Mouse (Mus musculus) heart, embryonic 13.5 days (tissue): ENCODE data around the gene 2510009E07Rik. TPM values are rescaled to one million over a fixed set of nuclear protein-coding genes. Genes with fewer than 3 reads are reported as not detected.

Experiments used
- ATAC-seq: fragments of 200-750 bp; cut with Nextera tagmentation; 2 replicates; pipeline ENCODE4 v1.8.0; 2017; ENCODE audit warnings: moderate TSS enrichment; ENCODE audit not compliant: insufficient number of reproducible peaks, low FRiP score, low TSS enrichment; ENCODE audit errors: extremely low read depth
- H3K27ac ChIP-seq: fragments of 300-500 bp; sonication (generic); replicated peaks from 2 replicates; pipeline ENCODE4 v1.5.1; 2015; ENCODE audit warnings: moderate library complexity, mild to moderate bottlenecking, inconsistent platforms
- H3K27me3 ChIP-seq: fragments of 300-500 bp; sonication (generic); replicated peaks from 2 replicates; pipeline ENCODE4 v1.6.1; 2015; ENCODE audit warnings: mild to moderate bottlenecking, inconsistent platforms
- H3K36me3 ChIP-seq: fragments of 300-500 bp; sonication (generic); 2 replicates; pipeline ENCODE4 v1.6.1; 2015; ENCODE audit warnings: mild to moderate bottlenecking, inconsistent platforms
- H3K4me1 ChIP-seq: fragments of 300-500 bp; sonication (generic); 2 replicates; pipeline ENCODE4 v1.6.1; 2015; ENCODE audit warnings: inconsistent platforms
- H3K4me2 ChIP-seq: fragments of 300-500 bp; sonication (generic); 2 replicates; pipeline ENCODE4 v1.6.1; 2015; ENCODE audit warnings: inconsistent platforms, mild to moderate bottlenecking, moderate library complexity
- H3K4me3 ChIP-seq: fragments of 300-500 bp; sonication (generic); 2 replicates; pipeline ENCODE4 v1.5.1; 2015; ENCODE audit warnings: moderate library complexity, mild to moderate bottlenecking, inconsistent platforms
- H3K9ac ChIP-seq: fragments of 300-500 bp; sonication (generic); 2 replicates; pipeline ENCODE4 v1.6.1; 2015; ENCODE audit warnings: inconsistent platforms, mild to moderate bottlenecking, moderate library complexity
- H3K9me3 ChIP-seq: fragments of 300-500 bp; sonication (generic); 2 replicates; pipeline ENCODE4 v1.6.1; 2016; ENCODE audit warnings: inconsistent platforms
- WGBS: fragments of 180-500 bp; shearing (Covaris S2); methylation state at CpG from one replicate; pipeline ENCODE4 v1.1.7; 2015; ENCODE audit warnings: mixed read lengths; 5-methylcytosine and 5-hydroxymethylcytosine counted together
- polyA plus RNA-seq: library from polyadenylated mRNA; unstranded; fragments of >200 nt; fragmentation: Nextera tagmentation; extraction: Ambion mirVana; gene quantifications from 2 replicates; pipeline ENCODE4 v1.2.1, GENCODE M21; 2015

The 2510009E07Rik gene
- polyA plus RNA-seq, 1 experiment from 2014 or later: 19.3 TPM

DNA sequence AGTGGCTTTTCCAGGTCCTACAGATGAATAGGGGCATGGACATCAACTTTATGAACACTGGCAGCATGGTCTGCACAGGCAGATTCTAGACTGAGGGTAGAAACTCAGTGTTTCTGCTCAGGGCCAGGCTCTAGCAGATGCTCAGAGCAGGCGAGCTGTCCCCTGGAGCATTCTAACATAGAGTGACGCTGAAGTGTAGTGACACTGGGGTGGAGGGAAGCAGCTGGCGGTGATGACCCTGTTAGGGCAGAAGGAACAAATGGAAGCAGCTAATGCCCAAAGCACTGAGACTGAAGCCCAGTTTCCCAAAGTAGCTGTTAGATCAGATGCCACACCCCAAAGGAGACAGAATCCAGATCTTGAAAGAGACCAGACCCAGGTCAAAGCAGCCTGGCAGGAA lies 48.0 kb downstream of the 2510009E07Rik start:
- no peak overlapping the region for H3K4me3 ChIP-seq
- no peaks in the 10 kb centered on the region for H3K9me3 ChIP-seq
- no peak for ATAC-seq
- no peak overlapping the region for H3K27ac ChIP-seq
- H3K4me1 ChIP-seq: peaks cover 52% of the 10 kb centered on the region
- WGBS: 65% methylated on average over 3 of the region's 3 CpGs
- H3K9ac ChIP-seq: no peak overlapping the region
- no peaks in the 10 kb centered on the region for H3K27me3 ChIP-seq
- H3K4me2 ChIP-seq: no peak overlapping the region
- peaks cover 41% of the 10 kb centered on the region for H3K36me3 ChIP-seq

GRCm38 (mm10) chr16:21645915-21646314 lies 48.5 kb downstream of the 2510009E07Rik start:
- no peaks in the 10 kb centered on the region for H3K9me3 ChIP-seq
- 66% methylated on average over 3 of the region's 3 CpGs for WGBS
- ATAC-seq: no peak
- peaks cover 57% of the 10 kb centered on the region for H3K4me1 ChIP-seq
- no peak overlapping the region for H3K27ac ChIP-seq
- H3K27me3 ChIP-seq: no peaks in the 10 kb centered on the region
- no peak overlapping the region for H3K4me2 ChIP-seq
- H3K4me3 ChIP-seq: no peak overlapping the region
- H3K36me3 ChIP-seq: peaks cover 41% of the 10 kb centered on the region
- H3K9ac ChIP-seq: no peak overlapping the region

- Histone ChIP-seq H3K27me3 (no peaks in the 10 kb centered on the region), H3K4me1 (peaks cover 62% of the 10 kb centered on the region), H3K36me3 (peaks cover 31% of the 10 kb centered on the region), H3K9me3 (no peaks in the 10 kb centered on the region), H3K4me3 (no peak overlapping the region), H3K9ac (peak overlapping the region; percentile 61), H3K4me2 (peak overlapping the region; percentile 38), H3K27ac (peak overlapping the region; percentile 53; the same call in 1 of the 2 replicates)
- WGBS: 70% methylated on average over 3 of the region's 3 CpGs
- ATAC-seq: no peak
Measured at GRCm38 (mm10) chr16:21644574-21644973, 49.9 kb downstream of the 2510009E07Rik start.

- Histone ChIP-seq H3K4me2 (peak overlapping the region; percentile 38), H3K9ac (peak overlapping the region; percentile 61), H3K4me1 (peaks cover 62% of the 10 kb centered on the region), H3K9me3 (no peaks in the 10 kb centered on the region), H3K27me3 (no peaks in the 10 kb centered on the region), H3K27ac (peak overlapping the region; percentile 53), H3K36me3 (peaks cover 31% of the 10 kb centered on the region), H3K4me3 (no peak overlapping the region)
- peak; percentile 20; the same call in 1 of the 2 replicates for ATAC-seq
- 33% methylated on average over 17 of the region's 17 CpGs for WGBS
Measured at GRCm38 (mm10) chr16:21644066-21644561, 50.4 kb downstream of the 2510009E07Rik start.

GRCm38 (mm10) chr16:21643621-21644041 lies 50.8 kb downstream of the 2510009E07Rik start:
- WGBS: 74% methylated on average over 2 of the region's 2 CpGs
- Histone ChIP-seq H3K9ac (peak overlapping the region; percentile 61), H3K4me3 (no peak overlapping the region), H3K36me3 (peaks cover 31% of the 10 kb centered on the region), H3K4me2 (peak overlapping the region; percentile 38), H3K4me1 (peaks cover 62% of the 10 kb centered on the region), H3K9me3 (no peaks in the 10 kb centered on the region), H3K27ac (peak overlapping the region; percentile 53), H3K27me3 (no peaks in the 10 kb centered on the region)
- no peak for ATAC-seq

DNA sequence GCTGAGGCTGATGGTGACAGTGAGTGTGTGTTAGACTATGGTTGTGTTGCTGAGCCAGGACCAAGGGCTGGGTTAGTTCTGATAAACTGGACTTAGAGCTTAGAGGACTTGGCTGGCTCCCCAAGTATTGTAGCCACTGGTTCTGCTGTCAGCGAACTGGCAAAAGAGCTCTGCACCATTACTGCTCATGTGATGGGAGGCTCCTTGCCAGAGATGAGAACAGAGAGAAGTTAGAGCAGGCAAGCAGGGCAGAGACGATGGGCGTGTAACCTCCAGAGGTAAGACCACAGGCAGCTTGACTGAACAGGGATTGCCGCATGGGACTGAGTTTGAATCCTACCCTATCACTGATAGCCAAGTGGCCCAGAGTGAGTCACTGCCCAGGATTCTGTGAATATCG lies 51.6 kb downstream of the 2510009E07Rik start:
- ATAC-seq: no peak
- Histone ChIP-seq H3K27ac (peak overlapping the region; percentile 57), H3K36me3 (peaks cover 26% of the 10 kb centered on the region), H3K4me3 (no peak overlapping the region), H3K4me2 (no peak overlapping the region), H3K27me3 (no peaks in the 10 kb centered on the region), H3K9me3 (no peaks in the 10 kb centered on the region), H3K9ac (no peak overlapping the region), H3K4me1 (peaks cover 62% of the 10 kb centered on the region)
- WGBS: 89% methylated on average over 5 of the region's 5 CpGs

DNA sequence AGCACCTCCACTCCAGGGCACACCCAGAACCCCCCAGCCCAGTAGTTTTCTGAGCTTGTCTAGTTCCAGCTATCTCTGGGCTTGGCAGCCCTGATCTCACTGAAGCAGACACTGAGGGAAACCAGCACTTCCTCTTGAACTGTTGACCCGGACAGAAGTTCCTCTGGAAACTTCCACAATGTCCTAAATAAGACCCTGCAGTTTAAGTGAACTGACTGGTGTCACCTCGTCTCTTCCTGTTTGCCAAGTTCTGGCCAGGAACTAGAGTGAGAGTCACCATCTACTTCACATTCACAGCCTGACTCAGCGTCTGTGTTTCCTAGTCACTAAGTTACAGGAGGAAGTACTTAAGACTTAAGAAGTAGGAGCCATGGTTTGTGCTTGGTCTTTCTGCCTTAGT lies 52.5 kb downstream of the 2510009E07Rik start:
- Histone ChIP-seq H3K36me3 (peaks cover 22% of the 10 kb centered on the region), H3K4me1 (peaks cover 65% of the 10 kb centered on the region)
- no peak for ATAC-seq

GRCm38 (mm10) chr16:21640766-21641499 lies 53.5 kb downstream of the 2510009E07Rik start:
- no peak overlapping the region for H3K9ac ChIP-seq
- no peak overlapping the region for H3K4me2 ChIP-seq
- no peak overlapping the region for H3K4me3 ChIP-seq
- no peak for ATAC-seq
- peak overlapping the region; percentile 57 for H3K27ac ChIP-seq
- no peaks in the 10 kb centered on the region for H3K27me3 ChIP-seq
- H3K36me3 ChIP-seq: peaks cover 22% of the 10 kb centered on the region
- H3K4me1 ChIP-seq: peaks cover 64% of the 10 kb centered on the region
- 72% methylated on average over 7 of the region's 7 CpGs for WGBS
- no peaks in the 10 kb centered on the region for H3K9me3 ChIP-seq

More for the DNA sequence above, 52.5 kb downstream of the 2510009E07Rik start:
- peak overlapping the region; percentile 57 for H3K27ac ChIP-seq
- no peaks in the 10 kb centered on the region for H3K9me3 ChIP-seq
- WGBS: 51% methylated on average over 3 of the region's 3 CpGs
- no peak overlapping the region for H3K9ac ChIP-seq
- H3K4me3 ChIP-seq: no peak overlapping the region
- no peak overlapping the region for H3K4me2 ChIP-seq
- no peaks in the 10 kb centered on the region for H3K27me3 ChIP-seq

DNA sequence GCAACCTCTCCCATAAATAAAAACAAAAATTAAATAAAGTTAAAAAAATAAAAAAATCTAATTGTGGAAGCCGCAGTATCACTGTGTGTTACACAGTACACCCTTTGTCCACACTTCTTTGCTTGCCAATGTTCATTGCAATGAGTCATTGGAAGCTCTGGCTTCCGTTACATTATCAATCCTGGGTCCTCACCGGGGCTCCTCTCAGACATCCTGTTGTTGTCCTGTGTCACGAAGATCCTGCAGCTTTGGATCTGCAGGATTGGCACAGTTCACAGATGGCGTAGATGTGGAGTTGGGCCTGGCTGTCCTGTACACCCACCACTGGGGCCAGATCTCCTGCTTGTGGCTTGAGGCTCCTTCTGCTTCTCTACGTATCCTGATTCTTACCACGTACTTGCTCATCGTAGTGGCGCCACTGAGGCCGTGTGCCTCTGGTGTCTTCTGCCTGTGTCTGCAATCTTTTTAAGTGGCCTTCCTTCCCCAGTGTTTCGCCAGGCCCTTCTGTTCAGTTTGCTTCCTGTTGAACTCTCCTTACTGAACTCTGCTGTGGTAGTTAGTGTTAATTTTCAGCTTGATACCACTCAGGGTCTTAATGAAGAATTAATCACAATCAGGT lies 57.2 kb downstream of the 2510009E07Rik start:
- Histone ChIP-seq H3K9ac (no peak overlapping the region), H3K27me3 (no peaks in the 10 kb centered on the region), H3K4me1 (peaks cover 40% of the 10 kb centered on the region), H3K27ac (peak overlapping the region; percentile 21; the same call in 1 of the 2 replicates), H3K9me3 (no peaks in the 10 kb centered on the region), H3K4me2 (no peak overlapping the region), H3K4me3 (no peak overlapping the region), H3K36me3 (peaks cover 7% of the 10 kb centered on the region; the same call in 1 of the 2 replicates)
- ATAC-seq: no peak
- 67% methylated on average over 11 of the region's 11 CpGs for WGBS

GRCm38 (mm10) chr16:21636156-21636853 lies 58.2 kb downstream of the 2510009E07Rik start:
- Histone ChIP-seq H3K27me3 (no peaks in the 10 kb centered on the region), H3K9me3 (no peaks in the 10 kb centered on the region), H3K4me2 (no peak overlapping the region), H3K9ac (no peak overlapping the region; the same call in 1 of the 2 replicates), H3K4me1 (peaks cover 30% of the 10 kb centered on the region), H3K27ac (peak overlapping the region; percentile 83), H3K36me3 (0 out of 2 replicates have a peak, but pooled peaks cover 4% of the 10 kb centered on the region), H3K4me3 (no peak overlapping the region)
- 57% methylated on average over 5 of the region's 5 CpGs for whole genome bisulfite sequencing
- no peak for ATAC-seq

- Histone ChIP-seq H3K4me2 (no peak overlapping the region), H3K4me1 (peaks cover 22% of the 10 kb centered on the region), H3K4me3 (no peak overlapping the region), H3K27ac (no peak overlapping the region), H3K27me3 (no peaks in the 10 kb centered on the region), H3K9me3 (no peaks in the 10 kb centered on the region), H3K36me3 (no peaks in the 10 kb centered on the region), H3K9ac (no peak overlapping the region)
- no peak for ATAC-seq
Measured at GRCm38 (mm10) chr16:21634460-21634859, 60.0 kb downstream of the 2510009E07Rik start.
